Mouse (Mus musculus) C2C12 (cell line): Measurements from ENCODE around the gene Lhfpl4. TPM values are rescaled to one million over a fixed set of nuclear protein-coding genes. Genes with fewer than 3 reads are reported as not detected.

Source experiments
- H3K27me3 ChIP-seq: one replicate; pipeline ENCODE4 v1.6.1; 2011; ENCODE audit not compliant: control insufficient read depth, insufficient read depth, insufficient read length
- H3K36me3 ChIP-seq: one replicate; pipeline ENCODE4 v1.6.1; 2011; ENCODE audit not compliant: control insufficient read depth, insufficient read depth
- H3K4me3 ChIP-seq: one replicate; pipeline ENCODE4 v1.5.1; 2011; ENCODE audit warnings: mild to moderate bottlenecking, control low read depth; ENCODE audit not compliant: poor library complexity, insufficient read depth, severe bottlenecking
- H3K79me2 ChIP-seq: one replicate; pipeline ENCODE4 v1.6.1; 2011; ENCODE audit not compliant: control insufficient read depth, insufficient read depth
- H3K79me3 ChIP-seq: one replicate; pipeline ENCODE4 v1.6.1; 2011; ENCODE audit warnings: low read depth, control low read depth
- H3ac ChIP-seq: one replicate; pipeline ENCODE3; 2011; ENCODE audit warnings: low read depth; ENCODE audit not compliant: control insufficient read depth, insufficient read length
- CEBPB ChIP-seq: IDR thresholded peaks from one replicate; pipeline ENCODE4 v1.6.1; 2011; ENCODE audit warnings: low read depth, mild to moderate bottlenecking, control low read depth, moderate library complexity
- CTCF ChIP-seq: IDR thresholded peaks from one replicate; pipeline ENCODE4 v1.5.1; 2011; ENCODE audit not compliant: control insufficient read depth, insufficient read depth, insufficient read length
- FOSL1 ChIP-seq: IDR thresholded peaks from one replicate; pipeline ENCODE4 v1.8.0; 2011; ENCODE audit warnings: mild to moderate bottlenecking, low read length; ENCODE audit not compliant: poor library complexity, insufficient read depth, severe bottlenecking
- MAX ChIP-seq: IDR thresholded peaks from one replicate; pipeline ENCODE4 v1.6.1; 2011; ENCODE audit warnings: mild to moderate bottlenecking, control low read depth
- MYOD1 ChIP-seq: IDR thresholded peaks from one replicate; pipeline ENCODE4 v1.6.1; 2011; ENCODE audit warnings: low read depth; ENCODE audit not compliant: control insufficient read depth, insufficient read length
- MYOG ChIP-seq: IDR thresholded peaks from one replicate; pipeline ENCODE4 v1.6.1; 2011; ENCODE audit not compliant: control insufficient read depth, insufficient read length; ENCODE audit errors: extremely low read depth
- USF1 ChIP-seq: IDR thresholded peaks from one replicate; pipeline ENCODE4 v1.6.1; 2011; ENCODE audit warnings: low read depth, mild to moderate bottlenecking, control low read depth, moderate library complexity
- polyA plus RNA-seq: library from polyadenylated mRNA; unstranded; fragments of >200 nt; fragmentation: generic; extraction: Trizol; gene quantifications from one replicate; pipeline ENCODE4 v1.2.1, GENCODE M21; 2012; ENCODE audit warnings: missing spikeins

Gene Lhfpl4
- polyA plus RNA-seq, 1 experiment, result 0.18 TPM

- H3K4me3 ChIP-seq, result no peak overlapping the region
- H3K79me2 ChIP-seq, result no peaks in the 10 kb centered on the region
- H3K36me3 ChIP-seq, result no peaks in the 10 kb centered on the region
- TF ChIP-seq MYOG, result no peak
- TF ChIP-seq MYOD1, result no peak
- no peak for TF ChIP-seq FOSL1
- no peak for TF ChIP-seq CEBPB
- peaks cover 15% of the 10 kb centered on the region for H3K27me3 ChIP-seq
- no peaks in the 10 kb centered on the region for H3K79me3 ChIP-seq
- no peak overlapping the region for H3ac ChIP-seq
Measured at GRCm38 (mm10) chr6:113184163-113184562, 11.0 kb downstream of the Lhfpl4 start.

GRCm38 (mm10) chr6:113179195-113179733 lies 15.9 kb downstream of the Lhfpl4 start:
- no peak for TF ChIP-seq USF1
- no peak for TF ChIP-seq CTCF
- no peak for TF ChIP-seq CEBPB
- TF ChIP-seq MAX, result no peak
- no peak for TF ChIP-seq MYOG
- TF ChIP-seq FOSL1, result no peak
- no peak for TF ChIP-seq MYOD1
- Histone ChIP-seq H3K79me3 (no peaks in the 10 kb centered on the region), H3ac (no peak overlapping the region), H3K79me2 (no peaks in the 10 kb centered on the region), H3K36me3 (no peaks in the 10 kb centered on the region), H3K4me3 (no peak overlapping the region), H3K27me3 (peaks cover 7% of the 10 kb centered on the region)

GRCm38 (mm10) chr6:113178286-113179194 lies 16.6 kb downstream of the Lhfpl4 start:
- H3K27me3 ChIP-seq, result peaks cover 5% of the 10 kb centered on the region
- H3K4me3 ChIP-seq, result no peak overlapping the region
- no peaks in the 10 kb centered on the region for H3K79me3 ChIP-seq
- TF ChIP-seq USF1, result no peak
- no peak for TF ChIP-seq MYOD1
- no peak for TF ChIP-seq MYOG
- no peak for TF ChIP-seq CTCF
- TF ChIP-seq CEBPB, result no peak
- no peak for TF ChIP-seq MAX
- TF ChIP-seq FOSL1, result no peak
- H3ac ChIP-seq, result no peak overlapping the region
- H3K79me2 ChIP-seq, result no peaks in the 10 kb centered on the region
- H3K36me3 ChIP-seq, result no peaks in the 10 kb centered on the region

- Histone ChIP-seq H3ac (no peak overlapping the region), H3K36me3 (no peaks in the 10 kb centered on the region), H3K27me3 (peaks cover 5% of the 10 kb centered on the region), H3K79me3 (no peaks in the 10 kb centered on the region), H3K79me2 (no peaks in the 10 kb centered on the region), H3K4me3 (no peak overlapping the region)
- TF ChIP-seq MAX (no peak), CEBPB (no peak), CTCF (no peak)
Measured at GRCm38 (mm10) chr6:113176613-113177012, 18.6 kb downstream of the Lhfpl4 start.

GRCm38 (mm10) chr6:113175469-113175868 lies 19.7 kb downstream of the Lhfpl4 start:
- peaks cover 5% of the 10 kb centered on the region for H3K27me3 ChIP-seq
- TF ChIP-seq MAX (no peak), MYOG (no peak), FOSL1 (no peak), MYOD1 (no peak), USF1 (no peak), CTCF (no peak), CEBPB (no peak)
- H3K4me3 ChIP-seq, result no peak overlapping the region
- no peaks in the 10 kb centered on the region for H3K79me2 ChIP-seq
- H3ac ChIP-seq, result no peak overlapping the region
- H3K36me3 ChIP-seq, result no peaks in the 10 kb centered on the region
- no peaks in the 10 kb centered on the region for H3K79me3 ChIP-seq

- no peaks in the 10 kb centered on the region for H3K79me3 ChIP-seq
- peak; percentile 32 for TF ChIP-seq CTCF
- TF ChIP-seq MYOD1, result no peak
- H3K36me3 ChIP-seq, result no peaks in the 10 kb centered on the region
- H3K79me2 ChIP-seq, result no peaks in the 10 kb centered on the region
- no peak overlapping the region for H3K4me3 ChIP-seq
- no peaks in the 10 kb centered on the region for H3K27me3 ChIP-seq
- no peak overlapping the region for H3ac ChIP-seq
Measured at GRCm38 (mm10) chr6:113172568-113172967, 22.6 kb downstream of the Lhfpl4 start.
